Mouse (Mus musculus): Measurements from ENCODE around the gene Ecd.
"Not testable (repeated sequence)": the region's sequence is repeated elsewhere in the genome, so short reads cannot be mapped to it uniquely, and the experiment has no call there.

The Ecd gene

GRCm38 (mm10) chr14:20328474-20328873 is 19.4 kb downstream of the Ecd start:
- DNase-seq (ENCODE audit: low read depth in 2 of 2, low spot score in 2 of 2), result no peak

- DNase-seq (ENCODE audit: low read depth in 2 of 2, low spot score in 2 of 2), result no peak
These were observed 23.7 kb downstream of the Ecd start for GRCm38 (mm10) chr14:20324196-20324595.

- DNase-seq (ENCODE audit: low read depth in 2 of 2, low spot score in 2 of 2), result peak in 1 of 2 experiments; percentile 23
These were observed 28.5 kb downstream of the Ecd start for GRCm38 (mm10) chr14:20319420-20319819.

GRCm38 (mm10) chr14:20315137-20315536 is 32.8 kb downstream of the Ecd start:
- DNase-seq (ENCODE audit: low read depth in 2 of 2, low spot score in 2 of 2), result no peak

- not testable (repeated sequence) for DNase-seq (ENCODE audit: low read depth in 2 of 2, low spot score in 2 of 2)
These were observed 42.8 kb downstream of the Ecd start for GRCm38 (mm10) chr14:20305085-20305484.

- DNase-seq (ENCODE audit: low read depth in 2 of 2, low spot score in 2 of 2), result no peak
These were observed 49.8 kb downstream of the Ecd start for GRCm38 (mm10) chr14:20298131-20298530.

GRCm38 (mm10) chr14:20297616-20298015 is 50.3 kb downstream of the Ecd start:
- no peak for DNase-seq (ENCODE audit: low read depth in 2 of 2, low spot score in 2 of 2)

- DNase-seq (ENCODE audit: low read depth in 2 of 2, low spot score in 2 of 2), result no peak
These were observed 53.0 kb downstream of the Ecd start for GRCm38 (mm10) chr14:20294947-20295346.

GRCm38 (mm10) chr14:20294117-20294892 is 53.6 kb downstream of the Ecd start, which contains the start of gene Nudt13:
TSS of gene Nudt13 (plus strand) at chr14:20294697.
- peak; percentile 61 to 74 for DNase-seq (ENCODE audit: low read depth in 2 of 2, low spot score in 2 of 2)

GRCm38 (mm10) chr14:20291391-20291790 is 56.5 kb downstream of the Ecd start:
- no peak for DNase-seq (ENCODE audit: low read depth in 2 of 2, low spot score in 2 of 2)

Measured in CD8-positive naive resting alpha-beta T cell, adult 2 months (primary cell).